Mouse (Mus musculus) forebrain, embryonic 12.5 days (tissue): ENCODE measurements at regions not wholly inside any gene's neighbourhood (a gene's known extent, or its start where the extent isn't known, plus 50 kb on each side); places are given as distances from the start of the nearest gene placed in this dataset.

Experiments used
- ATAC-seq: fragments of 200-750 bp; cut with Nextera tagmentation; 2 replicates; pipeline ENCODE4 v1.8.0; 2017; ENCODE audit warnings: moderate TSS enrichment; ENCODE audit not compliant: low FRiP score
- H3K27ac ChIP-seq: fragments of 300-500 bp; sonication (generic); 2 replicates; pipeline ENCODE4 v1.5.1; 2016; ENCODE audit warnings: mild to moderate bottlenecking
- H3K27me3 ChIP-seq: fragments of 300-500 bp; sonication (generic); 2 replicates; pipeline ENCODE4 v1.6.1; 2016; ENCODE audit warnings: mild to moderate bottlenecking
- H3K36me3 ChIP-seq: fragments of 300-500 bp; sonication (generic); replicated peaks from 2 replicates; pipeline ENCODE4 v1.6.1; 2016; ENCODE audit warnings: mild to moderate bottlenecking
- H3K4me1 ChIP-seq: fragments of 300-500 bp; sonication (generic); 2 replicates; pipeline ENCODE4 v1.6.1; 2016
- H3K4me2 ChIP-seq: fragments of 300-500 bp; sonication (generic); 2 replicates; pipeline ENCODE4 v1.6.1; 2016; ENCODE audit warnings: mild to moderate bottlenecking, moderate library complexity
- H3K4me3 ChIP-seq: fragments of 300-500 bp; sonication (generic); replicated peaks from 2 replicates; pipeline ENCODE4 v1.5.1; 2016; ENCODE audit warnings: mild to moderate bottlenecking
- H3K9ac ChIP-seq: fragments of 300-500 bp; sonication (generic); 2 replicates; pipeline ENCODE4 v1.6.1; 2016; ENCODE audit warnings: mild to moderate bottlenecking
- H3K9me3 ChIP-seq: fragments of 300-500 bp; sonication (generic); 2 replicates; pipeline ENCODE4 v1.6.1; 2016
- WGBS: fragments of 180-500 bp; shearing (Covaris S2); methylation state at CpG from one replicate; pipeline ENCODE4 v1.1.7; 2016; 5-methylcytosine and 5-hydroxymethylcytosine counted together

GRCm38 (mm10) chr7:71234176-71234769, 117.0 kb downstream of the Gm10295 start:
- no peak overlapping the region for H3K4me3 ChIP-seq
- no peak for ATAC-seq
- H3K9me3 ChIP-seq: no peaks in the 10 kb centered on the region
- H3K9ac ChIP-seq: no peak overlapping the region
- H3K27ac ChIP-seq: no peak overlapping the region
- no peaks in the 10 kb centered on the region for H3K36me3 ChIP-seq
- no peak overlapping the region for H3K4me2 ChIP-seq
- no peaks in the 10 kb centered on the region for H3K27me3 ChIP-seq
- 68% methylated on average over 5 of the region's 5 CpGs for WGBS
- H3K4me1 ChIP-seq: peaks cover 9% of the 10 kb centered on the region; the same call in 1 of the 2 replicates

- Histone ChIP-seq H3K27ac (no peak overlapping the region), H3K9me3 (no peaks in the 10 kb centered on the region), H3K9ac (no peak overlapping the region), H3K36me3 (no peaks in the 10 kb centered on the region), H3K27me3 (no peaks in the 10 kb centered on the region), H3K4me1 (peaks cover 9% of the 10 kb centered on the region; the same call in 1 of the 2 replicates), H3K4me2 (no peak overlapping the region), H3K4me3 (no peak overlapping the region)
- WGBS: 83% methylated on average over 8 of the region's 8 CpGs
- no peak for ATAC-seq
Measured at GRCm38 (mm10) chr7:71232821-71233815, 118.2 kb downstream of the Gm10295 start.

DNA sequence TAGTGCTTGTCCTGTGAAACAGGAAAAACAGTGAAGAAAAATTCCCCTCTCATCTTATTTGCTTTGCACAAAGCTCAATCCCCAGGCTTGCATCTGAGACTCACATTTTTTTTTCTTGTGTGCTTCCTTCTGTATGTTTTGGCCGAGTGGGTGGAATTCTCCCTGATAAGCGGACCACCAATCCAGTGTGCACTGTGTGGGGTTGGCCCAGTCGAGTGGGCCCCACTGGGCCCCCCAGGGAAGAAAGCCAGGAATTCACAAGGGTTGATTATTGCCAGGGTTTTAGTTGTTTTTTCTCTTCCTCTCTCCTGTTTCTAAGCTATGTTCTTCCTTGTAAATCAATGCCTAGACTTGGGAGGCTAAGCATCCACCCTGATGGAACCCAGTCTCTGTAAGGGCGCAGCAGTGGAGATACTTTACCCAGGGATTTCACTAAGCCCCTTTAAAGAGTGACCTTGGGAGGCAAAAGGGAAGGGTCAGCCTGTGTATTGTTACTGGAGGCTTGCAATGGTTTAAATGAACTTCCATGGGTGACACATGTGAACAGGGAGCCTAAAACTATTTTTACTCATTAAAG, 120.3 kb downstream of the Gm10295 start:
- ATAC-seq: no peak

DNA sequence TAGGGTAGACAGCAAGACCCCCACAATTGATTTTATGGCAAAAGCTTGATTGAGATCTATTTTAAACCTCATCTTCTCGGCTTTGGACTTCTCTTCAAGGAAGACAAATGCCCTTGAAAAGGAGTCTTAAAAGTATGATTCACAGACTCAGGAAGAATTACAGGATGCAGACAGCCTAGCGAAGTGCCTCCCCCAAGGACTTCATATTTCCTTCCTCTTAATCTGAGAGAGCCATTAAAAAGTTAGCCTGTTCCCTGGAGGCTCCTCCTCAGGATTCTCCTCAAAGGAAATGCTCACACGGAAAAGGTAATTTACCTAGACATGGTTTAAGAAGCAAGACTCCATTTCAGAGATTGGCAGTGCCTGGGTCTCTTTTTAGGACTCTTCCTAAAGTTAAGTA, 122.1 kb downstream of the Gm10295 start:
- Histone ChIP-seq H3K27ac (no peak overlapping the region), H3K27me3 (no peaks in the 10 kb centered on the region), H3K4me3 (no peak overlapping the region), H3K4me2 (no peak overlapping the region), H3K9me3 (no peaks in the 10 kb centered on the region), H3K36me3 (no peaks in the 10 kb centered on the region), H3K9ac (no peak overlapping the region), H3K4me1 (no peaks in the 10 kb centered on the region)
- ATAC-seq: no peak
- WGBS: 73% methylated on average over 3 of the region's 3 CpGs

More for the DNA sequence above, 120.3 kb downstream of the Gm10295 start:
- Histone ChIP-seq H3K9me3 (no peaks in the 10 kb centered on the region), H3K36me3 (no peaks in the 10 kb centered on the region), H3K9ac (no peak overlapping the region), H3K4me1 (0 out of 2 replicates have a peak, but pooled peaks cover under 1% of the 10 kb centered on the region), H3K27ac (no peak overlapping the region), H3K4me3 (no peak overlapping the region), H3K4me2 (no peak overlapping the region), H3K27me3 (no peaks in the 10 kb centered on the region)
- 66% methylated on average over 4 of the region's 4 CpGs for WGBS

- H3K27ac ChIP-seq: no peak overlapping the region
- no peaks in the 10 kb centered on the region for H3K36me3 ChIP-seq
- no peaks in the 10 kb centered on the region for H3K27me3 ChIP-seq
- no peaks in the 10 kb centered on the region for H3K9me3 ChIP-seq
- no peak overlapping the region for H3K9ac ChIP-seq
- no peak overlapping the region for H3K4me2 ChIP-seq
- 90% methylated on average over 9 of the region's 9 CpGs for whole genome bisulfite sequencing
- no peaks in the 10 kb centered on the region for H3K4me1 ChIP-seq
- H3K4me3 ChIP-seq: no peak overlapping the region
- no peak for ATAC-seq
Measured at GRCm38 (mm10) chr7:71224320-71224865, 126.9 kb downstream of the Gm10295 start.

DNA sequence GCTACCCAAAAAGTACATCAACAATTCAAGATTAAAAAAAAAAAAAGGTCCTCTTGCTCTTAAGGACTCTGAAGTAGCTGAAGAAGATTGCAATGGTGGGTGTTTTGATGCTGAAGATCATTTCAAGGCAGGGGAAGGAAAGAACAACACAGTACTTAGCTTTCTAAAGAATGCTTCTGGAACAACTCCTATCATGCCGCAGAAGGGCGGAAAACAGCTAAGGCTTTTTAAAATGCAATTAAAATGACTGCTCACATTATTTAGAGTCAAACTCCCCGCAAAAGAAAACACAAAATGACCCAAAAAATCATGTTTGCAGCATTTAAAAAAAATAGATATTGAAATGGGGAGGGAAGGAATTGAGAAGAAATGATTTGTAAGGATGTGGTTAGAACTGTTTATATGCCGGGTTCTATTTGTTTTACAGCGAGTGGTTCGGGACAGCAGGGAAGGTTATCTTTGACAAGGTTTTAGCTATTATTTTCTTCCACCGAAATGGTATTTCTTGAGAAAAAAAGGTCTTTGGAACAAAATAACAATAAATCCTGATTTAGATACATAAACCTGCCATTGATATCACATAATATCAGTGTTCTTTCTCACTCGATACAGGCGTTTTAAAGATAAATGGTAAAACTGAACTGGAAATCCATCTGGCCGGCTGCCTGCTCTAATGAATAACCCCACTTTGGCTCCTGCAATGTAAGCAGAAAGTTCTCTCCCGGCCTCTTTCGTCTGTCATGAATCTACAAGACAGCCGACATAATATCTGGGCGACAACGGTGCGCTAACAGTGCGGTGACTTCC, 127.6 kb downstream of the Gm10295 start:
- no peak overlapping the region for H3K27ac ChIP-seq
- H3K9me3 ChIP-seq: no peaks in the 10 kb centered on the region
- H3K4me1 ChIP-seq: no peaks in the 10 kb centered on the region
- H3K9ac ChIP-seq: no peak overlapping the region
- no peak overlapping the region for H3K4me3 ChIP-seq
- ATAC-seq: no peak
- no peaks in the 10 kb centered on the region for H3K27me3 ChIP-seq
- H3K36me3 ChIP-seq: no peaks in the 10 kb centered on the region
- 90% methylated on average over 17 of the region's 17 CpGs for WGBS
- H3K4me2 ChIP-seq: no peak overlapping the region

DNA sequence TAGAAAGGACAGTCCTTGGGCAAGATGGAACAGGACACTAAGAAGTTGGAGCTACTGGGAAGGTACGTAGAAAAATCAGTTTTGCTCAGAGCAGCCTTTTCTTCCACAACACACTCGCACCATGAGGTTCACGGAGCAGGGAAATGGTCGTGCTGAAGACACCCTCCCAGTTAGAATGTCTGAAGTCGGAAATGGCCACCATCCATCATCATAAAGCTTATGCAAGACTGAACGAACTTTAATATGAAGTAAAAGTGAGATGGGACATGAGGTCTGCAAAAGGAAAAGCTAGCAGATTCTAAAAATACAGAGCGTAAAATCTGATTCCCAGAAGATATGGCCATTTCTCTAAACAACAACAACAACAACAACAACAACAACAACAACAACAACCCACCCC, 133.9 kb downstream of the Gm10295 start:
- no peaks in the 10 kb centered on the region for H3K27me3 ChIP-seq
- 90% methylated on average over 7 of the region's 7 CpGs for WGBS
- no peak overlapping the region for H3K27ac ChIP-seq
- no peaks in the 10 kb centered on the region for H3K9me3 ChIP-seq
- no peaks in the 10 kb centered on the region for H3K4me1 ChIP-seq
- H3K4me2 ChIP-seq: no peak overlapping the region
- ATAC-seq: no peak
- no peaks in the 10 kb centered on the region for H3K36me3 ChIP-seq
- no peak overlapping the region for H3K9ac ChIP-seq
- H3K4me3 ChIP-seq: no peak overlapping the region

- H3K4me2 ChIP-seq: no peak overlapping the region
- H3K36me3 ChIP-seq: no peaks in the 10 kb centered on the region
- no peak overlapping the region for H3K9ac ChIP-seq
- no peaks in the 10 kb centered on the region for H3K9me3 ChIP-seq
- H3K4me3 ChIP-seq: no peak overlapping the region
- ATAC-seq: no peak
- 88% methylated on average over 2 of the region's 2 CpGs for WGBS
- H3K27ac ChIP-seq: no peak overlapping the region
- no peaks in the 10 kb centered on the region for H3K27me3 ChIP-seq
- no peaks in the 10 kb centered on the region for H3K4me1 ChIP-seq
Measured at GRCm38 (mm10) chr7:71216808-71217207, 134.5 kb downstream of the Gm10295 start.

GRCm38 (mm10) chr7:71214500-71215055, 136.7 kb downstream of the Gm10295 start:
- no peak overlapping the region for H3K27ac ChIP-seq
- H3K4me1 ChIP-seq: no peaks in the 10 kb centered on the region
- no peaks in the 10 kb centered on the region for H3K9me3 ChIP-seq
- H3K27me3 ChIP-seq: no peaks in the 10 kb centered on the region
- 80% methylated on average over 13 of the region's 13 CpGs for WGBS
- no peak overlapping the region for H3K9ac ChIP-seq
- ATAC-seq: no peak
- H3K4me2 ChIP-seq: no peak overlapping the region
- no peaks in the 10 kb centered on the region for H3K36me3 ChIP-seq
- H3K4me3 ChIP-seq: no peak overlapping the region

- Histone ChIP-seq H3K4me2 (no peak overlapping the region), H3K4me3 (no peak overlapping the region), H3K36me3 (no peaks in the 10 kb centered on the region), H3K27ac (0 out of 2 replicates have a peak overlapping the region, but pooled peaks have one; percentile 50), H3K27me3 (peaks cover 9% of the 10 kb centered on the region; the same call in 1 of the 2 replicates), H3K4me1 (peaks cover 8% of the 10 kb centered on the region), H3K9me3 (no peaks in the 10 kb centered on the region), H3K9ac (no peak overlapping the region)
- WGBS: 22% methylated on average over 7 of the region's 7 CpGs
- ATAC-seq: peak; percentile 46; the same call in 1 of the 2 replicates
Measured at GRCm38 (mm10) chr7:71193131-71193530, 158.2 kb downstream of the Gm10295 start.

GRCm38 (mm10) chr7:71190161-71190711, 161.0 kb downstream of the Gm10295 start:
- ATAC-seq: peak; percentile 69; the same call in 1 of the 2 replicates
- Histone ChIP-seq H3K4me1 (peaks cover 8% of the 10 kb centered on the region), H3K4me2 (no peak overlapping the region), H3K27ac (no peak overlapping the region), H3K4me3 (no peak overlapping the region), H3K36me3 (no peaks in the 10 kb centered on the region), H3K9me3 (no peaks in the 10 kb centered on the region), H3K9ac (no peak overlapping the region), H3K27me3 (peaks cover 8% of the 10 kb centered on the region; the same call in 1 of the 2 replicates)
- 34% methylated on average over 12 of the region's 12 CpGs for WGBS
